Mouse (Mus musculus) embryonic fibroblast, embryonic 13.5 days (primary cell): ENCODE results near the gene Cflar.
"Not testable (repeated sequence)": the region's sequence is repeated elsewhere in the genome, so short reads cannot be mapped to it uniquely, and the experiment has no call there.

Source experiments
- CTCF ChIP-seq: IDR thresholded peaks from 2 replicates; pipeline ENCODE4 v1.5.1; 2011; ENCODE audit warnings: mild to moderate bottlenecking, control low read depth, low read length, moderate library complexity, borderline replicate concordance; ENCODE audit not compliant: insufficient read depth
- POLR2A ChIP-seq: IDR thresholded peaks from 2 replicates; pipeline ENCODE4 v1.6.1; 2011; ENCODE audit warnings: low read depth, mild to moderate bottlenecking, control low read depth, low read length, moderate library complexity

DNA sequence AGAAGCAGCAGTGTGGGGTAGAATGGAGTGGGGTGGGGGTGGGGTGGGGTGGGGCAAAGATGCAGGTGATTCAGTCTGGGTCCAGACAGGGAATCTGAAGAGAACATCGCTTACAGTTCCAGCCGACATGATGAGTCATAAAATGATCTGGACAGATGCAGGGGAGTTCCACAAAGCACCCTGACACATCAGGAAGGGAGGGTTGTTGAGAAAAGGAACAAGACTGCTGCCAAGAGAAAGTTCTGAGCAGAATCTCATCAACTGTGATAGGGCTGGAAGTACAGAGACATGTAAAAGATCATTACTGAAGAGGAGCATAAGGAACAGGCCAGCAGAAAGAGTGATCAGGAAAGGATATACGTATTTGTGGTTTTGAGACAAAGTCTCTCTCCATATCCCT, 47.9 kb upstream of the Cflar start:
- TF ChIP-seq CTCF, POLR2A: not testable (repeated sequence)
